Mouse (Mus musculus) hindbrain, embryonic 15.5 days (tissue): ENCODE measurements around the gene Ppara. TPM values are rescaled to one million over a fixed set of nuclear protein-coding genes. Genes with fewer than 3 reads are reported as not detected.
"Not testable (repeated sequence)": the region's sequence is repeated elsewhere in the genome, so short reads cannot be mapped to it uniquely, and the experiment has no call there.

Source experiments
- ATAC-seq: fragments of 200-750 bp; cut with Nextera tagmentation; 2 replicates; pipeline ENCODE4 v1.8.0; 2017; ENCODE audit warnings: low read depth, moderate number of reproducible peaks, moderate TSS enrichment; ENCODE audit not compliant: low FRiP score
- H3K27ac ChIP-seq: fragments of 300-500 bp; sonication (generic); replicated peaks from 2 replicates; pipeline ENCODE4 v1.5.1; 2015; ENCODE audit warnings: mild to moderate bottlenecking, inconsistent platforms
- H3K27me3 ChIP-seq: fragments of 300-500 bp; sonication (generic); 2 replicates; pipeline ENCODE4 v1.6.1; 2015; ENCODE audit warnings: control low read depth, inconsistent platforms
- H3K36me3 ChIP-seq: fragments of 300-500 bp; sonication (generic); 2 replicates; pipeline ENCODE4 v1.6.1; 2015; ENCODE audit warnings: control low read depth, inconsistent platforms
- H3K4me1 ChIP-seq: fragments of 300-500 bp; sonication (generic); replicated peaks from 2 replicates; pipeline ENCODE4 v1.6.1; 2015; ENCODE audit warnings: control low read depth, inconsistent platforms
- H3K4me2 ChIP-seq: fragments of 300-500 bp; sonication (generic); 2 replicates; pipeline ENCODE4 v1.6.1; 2015; ENCODE audit warnings: moderate library complexity, mild to moderate bottlenecking, inconsistent platforms
- H3K4me3 ChIP-seq: fragments of 300-500 bp; sonication (generic); 2 replicates; pipeline ENCODE4 v1.5.1; 2015; ENCODE audit warnings: mild to moderate bottlenecking, inconsistent platforms
- H3K9ac ChIP-seq: fragments of 300-500 bp; sonication (generic); 2 replicates; pipeline ENCODE4 v1.6.1; 2015; ENCODE audit warnings: inconsistent platforms
- H3K9me3 ChIP-seq: fragments of 300-500 bp; sonication (generic); 2 replicates; pipeline ENCODE4 v1.6.1; 2016; ENCODE audit warnings: control low read depth, inconsistent platforms
- WGBS: fragments of 180-500 bp; shearing (Covaris S2); methylation state at CpG from one replicate; pipeline ENCODE4 v1.1.7; 2015; 5-methylcytosine and 5-hydroxymethylcytosine counted together
- polyA plus RNA-seq: library from polyadenylated mRNA; unstranded; fragments of >200 nt; fragmentation: Nextera tagmentation; extraction: Ambion mirVana; gene quantifications from 2 replicates; pipeline ENCODE4 v1.2.1, GENCODE M21; 2015

Ppara gene
- polyA plus RNA-seq, 1 experiment from 2014 or later = 1.6 TPM

GRCm38 (mm10) chr15:85772146-85772740 lies 37.5 kb downstream of the Ppara start:
- Histone ChIP-seq H3K4me2 (no peak overlapping the region), H3K9ac (no peak overlapping the region), H3K36me3 (no peaks in the 10 kb centered on the region), H3K27ac (no peak overlapping the region), H3K4me1 (no peaks in the 10 kb centered on the region), H3K27me3 (no peaks in the 10 kb centered on the region), H3K4me3 (no peak overlapping the region), H3K9me3 (no peaks in the 10 kb centered on the region)
- ATAC-seq = no peak
- 83% methylated on average over 11 of the region's 11 CpGs for WGBS

- no peak overlapping the region for H3K4me3 ChIP-seq
- no peaks in the 10 kb centered on the region for H3K27me3 ChIP-seq
- no peak overlapping the region for H3K27ac ChIP-seq
- 93% methylated on average over 9 of the region's 9 CpGs for WGBS
- H3K9me3 ChIP-seq = no peaks in the 10 kb centered on the region
- H3K4me1 ChIP-seq = no peaks in the 10 kb centered on the region
- no peaks in the 10 kb centered on the region for H3K36me3 ChIP-seq
- no peak for ATAC-seq
- H3K4me2 ChIP-seq = no peak overlapping the region
- no peak overlapping the region for H3K9ac ChIP-seq
These were observed 39.6 kb downstream of the Ppara start for GRCm38 (mm10) chr15:85774419-85774818.

GRCm38 (mm10) chr15:85775001-85775400 lies 40.2 kb downstream of the Ppara start:
- no peak for ATAC-seq
- WGBS = 89% methylated on average over 7 of the region's 7 CpGs
- Histone ChIP-seq H3K4me3 (no peak overlapping the region), H3K27ac (no peak overlapping the region), H3K27me3 (no peaks in the 10 kb centered on the region), H3K4me2 (no peak overlapping the region), H3K9ac (no peak overlapping the region), H3K36me3 (no peaks in the 10 kb centered on the region), H3K4me1 (no peaks in the 10 kb centered on the region), H3K9me3 (no peaks in the 10 kb centered on the region)

- H3K27ac ChIP-seq = no peak overlapping the region
- no peak overlapping the region for H3K9ac ChIP-seq
- H3K27me3 ChIP-seq = no peaks in the 10 kb centered on the region
- H3K4me2 ChIP-seq = no peak overlapping the region
- no peaks in the 10 kb centered on the region for H3K36me3 ChIP-seq
- WGBS = 72% methylated on average over 2 of the region's 2 CpGs
- no peak for ATAC-seq
- no peaks in the 10 kb centered on the region for H3K9me3 ChIP-seq
- H3K4me3 ChIP-seq = no peak overlapping the region
- no peaks in the 10 kb centered on the region for H3K4me1 ChIP-seq
These were observed 41.5 kb downstream of the Ppara start for GRCm38 (mm10) chr15:85776241-85776640.

- Histone ChIP-seq H3K4me1 (no peaks in the 10 kb centered on the region), H3K27me3 (no peaks in the 10 kb centered on the region), H3K4me2 (no peak overlapping the region), H3K27ac (no peak overlapping the region), H3K9me3 (no peaks in the 10 kb centered on the region), H3K4me3 (no peak overlapping the region), H3K36me3 (no peaks in the 10 kb centered on the region), H3K9ac (no peak overlapping the region)
- 69% methylated on average over 5 of the region's 5 CpGs for WGBS
- no peak for ATAC-seq
These were observed 42.0 kb downstream of the Ppara start for GRCm38 (mm10) chr15:85776771-85777170.

- ATAC-seq = not testable (repeated sequence)
- 96% methylated on average over 6 of the region's 6 CpGs for WGBS
These were observed 44.1 kb downstream of the Ppara start for GRCm38 (mm10) chr15:85778891-85779290.

GRCm38 (mm10) chr15:85783146-85783545 lies 48.4 kb downstream of the Ppara start:
- H3K36me3 ChIP-seq = no peaks in the 10 kb centered on the region
- no peak for ATAC-seq
- H3K9me3 ChIP-seq = no peaks in the 10 kb centered on the region
- no peaks in the 10 kb centered on the region for H3K27me3 ChIP-seq
- WGBS = 91% methylated on average over 4 of the region's 4 CpGs
- H3K9ac ChIP-seq = no peak overlapping the region
- H3K4me2 ChIP-seq = no peak overlapping the region
- no peak overlapping the region for H3K27ac ChIP-seq
- no peaks in the 10 kb centered on the region for H3K4me1 ChIP-seq
- H3K4me3 ChIP-seq = no peak overlapping the region

More at GRCm38 (mm10) chr15:85778891-85779290, 44.1 kb downstream of the Ppara start:
- not testable (repeated sequence) for H3K27me3 ChIP-seq, H3K9me3 ChIP-seq, H3K9ac ChIP-seq, H3K4me3 ChIP-seq, H3K4me2 ChIP-seq, H3K27ac ChIP-seq, H3K4me1 ChIP-seq, H3K36me3 ChIP-seq

GRCm38 (mm10) chr15:85784341-85784740 lies 49.6 kb downstream of the Ppara start:
- Histone ChIP-seq H3K27me3 (no peaks in the 10 kb centered on the region), H3K4me1 (no peaks in the 10 kb centered on the region), H3K27ac (no peak overlapping the region), H3K4me2 (no peak overlapping the region), H3K4me3 (no peak overlapping the region), H3K9me3 (no peaks in the 10 kb centered on the region), H3K9ac (no peak overlapping the region), H3K36me3 (no peaks in the 10 kb centered on the region)
- 94% methylated on average over 3 of the region's 3 CpGs for WGBS
- ATAC-seq = no peak

- H3K27me3 ChIP-seq = no peaks in the 10 kb centered on the region
- WGBS = 75% methylated on average over 5 of the region's 5 CpGs
- ATAC-seq = no peak
- H3K4me3 ChIP-seq = no peak overlapping the region
- no peak overlapping the region for H3K4me2 ChIP-seq
- no peaks in the 10 kb centered on the region for H3K36me3 ChIP-seq
- H3K4me1 ChIP-seq = no peaks in the 10 kb centered on the region
- H3K27ac ChIP-seq = no peak overlapping the region
- no peaks in the 10 kb centered on the region for H3K9me3 ChIP-seq
- no peak overlapping the region for H3K9ac ChIP-seq
These were observed 51.9 kb downstream of the Ppara start for GRCm38 (mm10) chr15:85786711-85787110.

- no peak overlapping the region for H3K27ac ChIP-seq
- H3K4me3 ChIP-seq = no peak overlapping the region
- no peaks in the 10 kb centered on the region for H3K27me3 ChIP-seq
- no peak for ATAC-seq
- no peaks in the 10 kb centered on the region for H3K9me3 ChIP-seq
- H3K9ac ChIP-seq = no peak overlapping the region
- no peaks in the 10 kb centered on the region for H3K36me3 ChIP-seq
- no peaks in the 10 kb centered on the region for H3K4me1 ChIP-seq
- WGBS = 95% methylated on average over 6 of the region's 6 CpGs
- H3K4me2 ChIP-seq = no peak overlapping the region
These were observed 52.7 kb downstream of the Ppara start for GRCm38 (mm10) chr15:85787482-85787881.

- H3K9me3 ChIP-seq = no peaks in the 10 kb centered on the region
- H3K27me3 ChIP-seq = no peaks in the 10 kb centered on the region
- no peak overlapping the region for H3K4me3 ChIP-seq
- ATAC-seq = no peak
- no peaks in the 10 kb centered on the region for H3K36me3 ChIP-seq
- 90% methylated on average over 4 of the region's 4 CpGs for WGBS
- H3K4me2 ChIP-seq = no peak overlapping the region
- no peak overlapping the region for H3K9ac ChIP-seq
- no peak overlapping the region for H3K27ac ChIP-seq
- no peaks in the 10 kb centered on the region for H3K4me1 ChIP-seq
These were observed 53.3 kb downstream of the Ppara start for GRCm38 (mm10) chr15:85788051-85788450.

- no peak for ATAC-seq
- WGBS = 78% methylated on average over 16 of the region's 16 CpGs
- H3K9ac ChIP-seq = no peak overlapping the region
These were observed 53.9 kb downstream of the Ppara start for GRCm38 (mm10) chr15:85788633-85789032.

GRCm38 (mm10) chr15:85791449-85791848 lies 56.7 kb downstream of the Ppara start:
- WGBS = 89% methylated on average over 4 of the region's 4 CpGs

More at GRCm38 (mm10) chr15:85788633-85789032, 53.9 kb downstream of the Ppara start:
- Histone ChIP-seq H3K4me2 (no peak overlapping the region), H3K36me3 (no peaks in the 10 kb centered on the region), H3K9me3 (no peaks in the 10 kb centered on the region), H3K27me3 (no peaks in the 10 kb centered on the region), H3K27ac (no peak overlapping the region), H3K4me1 (no peaks in the 10 kb centered on the region), H3K4me3 (no peak overlapping the region)

More at GRCm38 (mm10) chr15:85791449-85791848, 56.7 kb downstream of the Ppara start:
- no peaks in the 10 kb centered on the region for H3K36me3 ChIP-seq
- H3K4me3 ChIP-seq = no peak overlapping the region
- no peak overlapping the region for H3K27ac ChIP-seq
- no peaks in the 10 kb centered on the region for H3K27me3 ChIP-seq
- no peak for ATAC-seq
- no peak overlapping the region for H3K9ac ChIP-seq
- H3K4me1 ChIP-seq = no peaks in the 10 kb centered on the region
- no peaks in the 10 kb centered on the region for H3K9me3 ChIP-seq
- no peak overlapping the region for H3K4me2 ChIP-seq
